Mouse (Mus musculus): ENCODE data around the gene Etv5. TPM values are rescaled to one million over a fixed set of nuclear protein-coding genes. Genes with fewer than 3 reads are reported as not detected.
"Not testable (repeated sequence)": the region's sequence is repeated elsewhere in the genome, so short reads cannot be mapped to it uniquely, and the experiment has no call there.

Etv5 gene
- polyA plus RNA-seq, 1 experiment, result not detected

- 83% methylated on average over 2 of the region's 2 CpGs for WGBS
- H3K4me3 ChIP-seq (ENCODE audit: insufficient read depth, low read depth, low read length), result no peak overlapping the region
- TF ChIP-seq CTCF (IDR thresholded peaks at IDR 0.05; ENCODE audit: insufficient read depth, low read depth, low read length), result no peak
- TF ChIP-seq POLR2A (IDR thresholded peaks at IDR 0.05; ENCODE audit: insufficient read depth, low read depth, low read length), result no peak
These were observed 64.6 kb downstream of the Etv5 start for GRCm38 (mm10) chr16:22374898-22375297.

GRCm38 (mm10) chr16:22372701-22373124, 66.8 kb downstream of the Etv5 start:
- 46% methylated on average over 10 of the region's 10 CpGs for WGBS
- TF ChIP-seq CTCF (IDR thresholded peaks at IDR 0.05; ENCODE audit: insufficient read depth, low read depth, low read length) (no peak), POLR2A (IDR thresholded peaks at IDR 0.05; ENCODE audit: insufficient read depth, low read depth, low read length) (no peak)
- no peak overlapping the region for H3K27ac ChIP-seq (ENCODE audit: insufficient read depth, low read depth, low read length)
- H3K4me3 ChIP-seq (ENCODE audit: insufficient read depth, low read depth, low read length), result no peak overlapping the region
- H3K4me1 ChIP-seq (ENCODE audit: control insufficient read depth, insufficient read depth, low read length), result no peaks in the 10 kb centered on the region

More at GRCm38 (mm10) chr16:22374898-22375297, 64.6 kb downstream of the Etv5 start:
- Histone ChIP-seq H3K4me1 (ENCODE audit: control insufficient read depth, insufficient read depth, low read length) (no peaks in the 10 kb centered on the region), H3K27ac (ENCODE audit: insufficient read depth, low read depth, low read length) (no peak overlapping the region)

GRCm38 (mm10) chr16:22372225-22372624, 67.3 kb downstream of the Etv5 start:
- Histone ChIP-seq H3K4me3 (ENCODE audit: insufficient read depth, low read depth, low read length) (no peak overlapping the region), H3K4me1 (ENCODE audit: control insufficient read depth, insufficient read depth, low read length) (no peaks in the 10 kb centered on the region), H3K27ac (ENCODE audit: insufficient read depth, low read depth, low read length) (no peak overlapping the region)
- 88% methylated on average over 1 of the region's 1 CpGs for WGBS
- TF ChIP-seq POLR2A (IDR thresholded peaks at IDR 0.05; ENCODE audit: insufficient read depth, low read depth, low read length), result no peak
- TF ChIP-seq CTCF (IDR thresholded peaks at IDR 0.05; ENCODE audit: insufficient read depth, low read depth, low read length), result no peak

GRCm38 (mm10) chr16:22367099-22367498, 72.4 kb downstream of the Etv5 start:
- TF ChIP-seq POLR2A (IDR thresholded peaks at IDR 0.05; ENCODE audit: insufficient read depth, low read depth, low read length), result no peak
- no peak for TF ChIP-seq CTCF (IDR thresholded peaks at IDR 0.05; ENCODE audit: insufficient read depth, low read depth, low read length)
- no peaks in the 10 kb centered on the region for H3K4me1 ChIP-seq (ENCODE audit: control insufficient read depth, insufficient read depth, low read length)
- H3K4me3 ChIP-seq (ENCODE audit: insufficient read depth, low read depth, low read length), result no peak overlapping the region
- 80% methylated on average over 7 of the region's 7 CpGs for WGBS
- no peak overlapping the region for H3K27ac ChIP-seq (ENCODE audit: insufficient read depth, low read depth, low read length)

GRCm38 (mm10) chr16:22366040-22366439, 73.5 kb downstream of the Etv5 start:
- WGBS, result 45% methylated on average over 7 of the region's 7 CpGs
- TF ChIP-seq CTCF (IDR thresholded peaks at IDR 0.05; ENCODE audit: insufficient read depth, low read depth, low read length), result no peak
- no peak for TF ChIP-seq POLR2A (IDR thresholded peaks at IDR 0.05; ENCODE audit: insufficient read depth, low read depth, low read length)
- H3K4me1 ChIP-seq (ENCODE audit: control insufficient read depth, insufficient read depth, low read length), result no peaks in the 10 kb centered on the region
- no peak overlapping the region for H3K27ac ChIP-seq (ENCODE audit: insufficient read depth, low read depth, low read length)
- no peak overlapping the region for H3K4me3 ChIP-seq (ENCODE audit: insufficient read depth, low read depth, low read length)

GRCm38 (mm10) chr16:22365596-22365995, 73.9 kb downstream of the Etv5 start:
- WGBS, result 54% methylated on average over 3 of the region's 3 CpGs
- no peak for TF ChIP-seq CTCF (IDR thresholded peaks at IDR 0.05; ENCODE audit: insufficient read depth, low read depth, low read length)
- TF ChIP-seq POLR2A (IDR thresholded peaks at IDR 0.05; ENCODE audit: insufficient read depth, low read depth, low read length), result no peak
- no peak overlapping the region for H3K4me3 ChIP-seq (ENCODE audit: insufficient read depth, low read depth, low read length)
- H3K4me1 ChIP-seq (ENCODE audit: control insufficient read depth, insufficient read depth, low read length), result no peaks in the 10 kb centered on the region
- H3K27ac ChIP-seq (ENCODE audit: insufficient read depth, low read depth, low read length), result no peak overlapping the region

- no peak overlapping the region for H3K27ac ChIP-seq (ENCODE audit: insufficient read depth, low read depth, low read length)
These were observed 80.7 kb downstream of the Etv5 start for GRCm38 (mm10) chr16:22358701-22359354.

GRCm38 (mm10) chr16:22354177-22354576, 85.3 kb downstream of the Etv5 start:
- not testable (repeated sequence) for H3K4me3 ChIP-seq (ENCODE audit: insufficient read depth, low read depth, low read length); H3K27ac ChIP-seq (ENCODE audit: insufficient read depth, low read depth, low read length)
- peaks cover 12% of the 10 kb centered on the region for H3K4me1 ChIP-seq (ENCODE audit: control insufficient read depth, insufficient read depth, low read length)
- WGBS, result 97% methylated on average over 5 of the region's 5 CpGs

More at GRCm38 (mm10) chr16:22358701-22359354, 80.7 kb downstream of the Etv5 start:
- WGBS, result 11% methylated on average over 18 of the region's 18 CpGs
- no peak overlapping the region for H3K4me3 ChIP-seq (ENCODE audit: insufficient read depth, low read depth, low read length)
- TF ChIP-seq POLR2A (IDR thresholded peaks at IDR 0.05; ENCODE audit: insufficient read depth, low read depth, low read length) (no peak), CTCF (IDR thresholded peaks at IDR 0.05; ENCODE audit: insufficient read depth, low read depth, low read length) (no peak)
- H3K4me1 ChIP-seq (ENCODE audit: control insufficient read depth, insufficient read depth, low read length), result peaks cover 5% of the 10 kb centered on the region

GRCm38 (mm10) chr16:22353639-22354038, 85.9 kb downstream of the Etv5 start:
- no peak for TF ChIP-seq CTCF (IDR thresholded peaks at IDR 0.05; ENCODE audit: insufficient read depth, low read depth, low read length)
- TF ChIP-seq POLR2A (IDR thresholded peaks at IDR 0.05; ENCODE audit: insufficient read depth, low read depth, low read length), result no peak
- peaks cover 12% of the 10 kb centered on the region for H3K4me1 ChIP-seq (ENCODE audit: control insufficient read depth, insufficient read depth, low read length)
- no peak overlapping the region for H3K27ac ChIP-seq (ENCODE audit: insufficient read depth, low read depth, low read length)
- H3K4me3 ChIP-seq (ENCODE audit: insufficient read depth, low read depth, low read length), result no peak overlapping the region
- WGBS, result 88% methylated on average over 3 of the region's 3 CpGs
